ENCODE assay signal across 9 mouse cellular contexts in the genomic region with DNA sequence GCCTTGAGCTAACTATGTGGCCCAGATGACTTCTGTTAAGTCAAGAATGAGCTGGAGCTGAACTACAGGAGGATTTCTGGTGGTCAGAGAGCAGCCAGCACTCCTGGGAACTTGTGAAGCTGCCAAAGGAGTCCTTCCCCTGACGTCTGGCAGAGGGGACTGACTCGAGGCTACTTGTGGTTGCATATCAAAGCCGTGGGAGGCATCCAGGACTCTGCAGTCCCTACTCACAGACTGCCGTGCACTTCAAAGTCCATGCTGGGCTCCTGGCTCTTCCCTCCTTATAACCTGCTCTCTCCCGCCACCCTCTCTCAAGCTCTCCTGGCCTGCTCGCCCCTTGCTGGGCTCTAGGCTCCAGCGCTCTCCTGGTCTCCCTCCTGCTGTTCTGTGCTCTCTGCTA. TPM values are rescaled to one million over a fixed set of nuclear protein-coding genes. Genes with fewer than 3 reads are reported as not detected.
DNase-seq lines count a peak whose midpoint lies in the region; ATAC-seq and TF ChIP-seq lines count a peak whose summit lies in the region.
"Had no signal": no experiment of that assay in that cellular context is flagged by ENCODE, and none has a peak within 500 bp of the region (broad histone marks: within the 10 kb centered on the region; RNA-seq: fewer than 3 reads in every experiment).

No protein-coding gene starts in this region.

- H3K9ac ChIP-seq in lung, embryonic 16.5 days (ENCODE audit: low read length), result 0 out of 2 replicates have a peak overlapping the region, but pooled peaks have one; percentile 17
- 0 out of 2 replicates have a peak overlapping the region, but pooled peaks have one; percentile 32 for H3K9ac ChIP-seq in embryonic facial prominence, embryonic 13.5 days
- H3K9ac ChIP-seq in intestine, postnatal 0 days (ENCODE audit: low read depth, low read length), result 0 out of 2 replicates have a peak overlapping the region, but pooled peaks have one; percentile 22

- intact Hi-C loops in gastrocnemius, adult 2 months (cut with DNase I), result no loop called here

- H3K4me2 ChIP-seq in lung, embryonic 16.5 days (ENCODE audit: low read depth, low read length), result no peak overlapping the region
- H3K4me2 ChIP-seq in embryonic facial prominence, embryonic 13.5 days, result no peak overlapping the region
- H3K4me2 ChIP-seq in intestine, postnatal 0 days (replicated peaks; ENCODE audit: low read depth), result no peak overlapping the region

- H3K4me1 ChIP-seq in lung, embryonic 16.5 days (replicated peaks; ENCODE audit: control insufficient read depth, insufficient read depth, low read length), result 0 out of 2 replicates have a peak, but pooled peaks cover 4% of the 10 kb centered on the region
- H3K4me1 ChIP-seq in lung, adult 2 months (ENCODE audit: control insufficient read depth, insufficient read depth, low read length), result peaks cover 7% of the 10 kb centered on the region; the same call in 1 of the 2 replicates
- peaks cover 5% of the 10 kb centered on the region; the same call in 1 of the 2 replicates for H3K4me1 ChIP-seq in embryonic facial prominence, embryonic 13.5 days
- H3K4me1 ChIP-seq in intestine, postnatal 0 days (replicated peaks; ENCODE audit: control insufficient read depth, insufficient read depth, low read length), result no peaks in the 10 kb centered on the region

- no peaks in the 10 kb centered on the region for H3K9me3 ChIP-seq in lung, embryonic 16.5 days (ENCODE audit: control insufficient read depth, low read length)
- peaks cover 4% of the 10 kb centered on the region; the same call in 1 of the 2 replicates for H3K9me3 ChIP-seq in embryonic facial prominence, embryonic 13.5 days
- no peaks in the 10 kb centered on the region for H3K9me3 ChIP-seq in intestine, postnatal 0 days (ENCODE audit: control insufficient read depth)

- no peak for TF ChIP-seq POLR2A in lung, adult 2 months (IDR thresholded peaks at IDR 0.05; ENCODE audit: borderline replicate concordance, extremely low read depth, low read depth, low read length)

- ATAC-seq in lung, embryonic 16.5 days (ENCODE audit: low read depth), result 0 out of 2 replicates have a peak, but pooled peaks have one; percentile 17
- ATAC-seq in embryonic facial prominence, embryonic 13.5 days (ENCODE audit: insufficient number of reproducible peaks, insufficient read depth, low FRiP score, low TSS enrichment, low read depth), result no peak
- ATAC-seq in intestine, postnatal 0 days, result no peak

- peak overlapping the region; percentile 68 for H3K27ac ChIP-seq in gastrocnemius, adult 2 months
- H3K27ac ChIP-seq in lung, embryonic 16.5 days (ENCODE audit: low read length), result peak overlapping the region; percentile 25
- H3K27ac ChIP-seq in embryonic facial prominence, embryonic 13.5 days, result peak overlapping the region; percentile 44; the same call in 1 of the 2 replicates
- H3K27ac ChIP-seq in intestine, postnatal 0 days (ENCODE audit: low read depth, low read length), result no peak overlapping the region

- no peaks in the 10 kb centered on the region for H3K27me3 ChIP-seq in lung, embryonic 16.5 days (ENCODE audit: control insufficient read depth, insufficient read depth, low read depth, low read length)
- no peaks in the 10 kb centered on the region for H3K27me3 ChIP-seq in embryonic facial prominence, embryonic 13.5 days
- H3K27me3 ChIP-seq in intestine, postnatal 0 days (replicated peaks; ENCODE audit: control insufficient read depth, insufficient read depth, low read length), result no peaks in the 10 kb centered on the region

- WGBS in lung, embryonic 16.5 days, result 35% methylated on average over 7 of the region's 7 CpGs
- 36% methylated on average over 7 of the region's 7 CpGs for WGBS in lung, adult 2 months
- 44% methylated on average over 7 of the region's 7 CpGs for WGBS in embryonic facial prominence, embryonic 13.5 days
- WGBS in intestine, postnatal 0 days, result 62% methylated on average over 7 of the region's 7 CpGs

- no peak overlapping the region; the same call in 1 of the 2 replicates for H3K4me3 ChIP-seq in gastrocnemius, adult 2 months
- no peak overlapping the region for H3K4me3 ChIP-seq in lung, embryonic 16.5 days (ENCODE audit: low read length)
- no peak overlapping the region for H3K4me3 ChIP-seq in lung, adult 2 months (replicated peaks; ENCODE audit: extremely low read depth, low read depth, low read length)
- no peak overlapping the region for H3K4me3 ChIP-seq in embryonic facial prominence, embryonic 13.5 days
- no peak overlapping the region for H3K4me3 ChIP-seq in intestine, postnatal 0 days (ENCODE audit: low read depth, low read length)

- DNase-seq in gastrocnemius, adult 2 months, result peak; percentile 56
- DNase-seq in gastrocnemius, postnatal 25 days, result no peak
- DNase-seq in lung, adult 2 months, result no peak
- DNase-seq in urinary bladder, postnatal 14 days (ENCODE audit: low spot score), result no peak
- no peak for DNase-seq in urinary bladder, adult 2 months (ENCODE audit: low spot score)
- DNase-seq: lung, postnatal 36 days had no signal

- H3K36me3 ChIP-seq in lung, embryonic 16.5 days (ENCODE audit: control insufficient read depth, insufficient read depth, low read length), result peaks cover 5% of the 10 kb centered on the region
- peaks cover 5% of the 10 kb centered on the region; the same call in 1 of the 2 replicates for H3K36me3 ChIP-seq in embryonic facial prominence, embryonic 13.5 days
- peaks cover 13% of the 10 kb centered on the region; the same call in 1 of the 2 replicates for H3K36me3 ChIP-seq in intestine, postnatal 0 days (ENCODE audit: control insufficient read depth, insufficient read depth)

- TF ChIP-seq CTCF in gastrocnemius, adult 2 months (IDR thresholded peaks at IDR 0.05), result no peak
- no peak for TF ChIP-seq CTCF in lung, adult 2 months (IDR thresholded peaks at IDR 0.05; ENCODE audit: insufficient read depth, low read length)
- no peak for TF ChIP-seq CTCF in intestine, postnatal 0 days (IDR thresholded peaks at IDR 0.05; ENCODE audit: low read depth)

RNA-seq across cellular contexts. Expression of gene Elf2, which starts 30.4 kb away (rescaled TPM):
- 10 to 100 TPM; 50.7 to 53.2 TPM for total RNA-seq in gastrocnemius, adult 2 months (2021)
- 10 to 100 TPM; 44.3 to 46.1 TPM for total RNA-seq in gastrocnemius, postnatal 25 days (2021)
- 68.4 and 74.5 TPM in 2 replicates for polyA plus RNA-seq in lung, embryonic 16.5 days (2015; fragmentation: Nextera tagmentation; extraction: Ambion mirVana)
- polyA plus RNA-seq in lung, adult 2 months (2012; rRNA removed), result 46.1 and 52.7 TPM in 2 replicates
- polyA plus RNA-seq in embryonic facial prominence, embryonic 13.5 days (2015; fragmentation: Nextera tagmentation; extraction: Ambion mirVana), result 64.5 and 72.5 TPM in 2 replicates
- 38.6 and 40.7 TPM in 2 replicates for polyA plus RNA-seq in intestine, postnatal 0 days (2015; fragmentation: Nextera tagmentation; extraction: Ambion mirVana)
- polyA plus RNA-seq in urinary bladder, adult 2 months (2012; rRNA removed), result 52.0 and 53.9 TPM in 2 replicates
